Mouse (Mus musculus) liver, embryonic 15.5 days (tissue): ENCODE results near the gene Zfp987. TPM values are rescaled to one million over a fixed set of nuclear protein-coding genes. Genes with fewer than 3 reads are reported as not detected.

Experiments
- polyA plus RNA-seq: library from polyadenylated mRNA; unstranded; fragments of >200 nt; fragmentation: Nextera tagmentation; extraction: Ambion mirVana; gene quantifications from 2 replicates; pipeline ENCODE4 v1.2.1, GENCODE M21; 2015

Gene Zfp987
- polyA plus RNA-seq, 1 experiment from 2014 or later = 0.10 TPM

Other genes with a start within 250 kb of the Zfp987 start
- not detected in 2 replicates for gene Zfp986, start 228.5 kb upstream of the Zfp987 start, polyA plus RNA-seq
- gene Zfp600, start 59.5 kb downstream of the Zfp987 start, polyA plus RNA-seq = not detected in 2 replicates